Mouse (Mus musculus) limb, embryonic 14.5 days (tissue): ENCODE measurements around the gene Impdh1. TPM values are rescaled to one million over a fixed set of nuclear protein-coding genes. Genes with fewer than 3 reads are reported as not detected.

Source experiments
- ATAC-seq: fragments of 200-750 bp; cut with Nextera tagmentation; 2 replicates; pipeline ENCODE4 v1.8.0; 2017; ENCODE audit warnings: low read depth, moderate number of reproducible peaks, moderate TSS enrichment; ENCODE audit not compliant: low FRiP score
- DNase-seq: peaks from one replicate; pipeline ENCODE4 v3.0.0-alpha.2; 2015; ENCODE audit warnings: low spot score
- H3K27ac ChIP-seq: fragments of 300-500 bp; sonication (generic); replicated peaks from 2 replicates; pipeline ENCODE4 v1.5.1; 2014; ENCODE audit warnings: low read depth, mild to moderate bottlenecking, low read length, moderate library complexity, mixed read lengths
- H3K27me3 ChIP-seq: fragments of 300-500 bp; sonication (generic); 2 replicates; pipeline ENCODE4 v1.6.1; 2014; ENCODE audit warnings: low read length, mixed read lengths; ENCODE audit not compliant: control insufficient read depth, insufficient read depth
- H3K36me3 ChIP-seq: fragments of 300-500 bp; sonication (generic); 2 replicates; pipeline ENCODE4 v1.6.1; 2014; ENCODE audit warnings: mild to moderate bottlenecking, low read length, moderate library complexity, mixed read lengths; ENCODE audit not compliant: control insufficient read depth, insufficient read depth
- H3K4me1 ChIP-seq: fragments of 300-500 bp; sonication (generic); 2 replicates; pipeline ENCODE4 v1.6.1; 2014; ENCODE audit warnings: antibody characterized with exemption, low read length, mixed read lengths; ENCODE audit not compliant: control insufficient read depth, insufficient read depth
- H3K4me2 ChIP-seq: fragments of 300-500 bp; sonication (generic); replicated peaks from 2 replicates; pipeline ENCODE4 v1.6.1; 2014; ENCODE audit warnings: low read depth, mild to moderate bottlenecking, low read length, moderate library complexity; ENCODE audit not compliant: severe bottlenecking
- H3K4me3 ChIP-seq: fragments of 300-500 bp; sonication (generic); replicated peaks from 2 replicates; pipeline ENCODE4 v1.5.1; 2014; ENCODE audit warnings: low read length
- H3K9ac ChIP-seq: fragments of 300-500 bp; sonication (generic); 2 replicates; pipeline ENCODE4 v1.6.1; 2014; ENCODE audit warnings: mild to moderate bottlenecking, low read depth, low read length, moderate library complexity; ENCODE audit not compliant: severe bottlenecking
- H3K9me3 ChIP-seq: fragments of 300-500 bp; sonication (generic); 2 replicates; pipeline ENCODE4 v1.6.1; 2016; ENCODE audit warnings: low read length; ENCODE audit not compliant: control insufficient read depth
- POLR2A ChIP-seq: fragments of 200-500 bp; IDR thresholded peaks from 2 replicates; pipeline ENCODE4 v1.8.0; 2012; ENCODE audit warnings: inconsistent platforms, mild to moderate bottlenecking, moderate library complexity, borderline replicate concordance; ENCODE audit not compliant: insufficient read depth, insufficient read length; ENCODE audit errors: extremely low read depth
- WGBS: fragments of 180-500 bp; shearing (Covaris S2); extraction: QIAGEN DNeasy Blood & Tissue Kit; methylation state at CpG from one replicate; pipeline ENCODE4 v1.1.7; 2014; 5-methylcytosine and 5-hydroxymethylcytosine counted together
- polyA plus RNA-seq, 2 experiments: library from polyadenylated mRNA; depleted of rRNA in 1 of 2; stranded (reverse) in 1 of 2; unstranded in 1 of 2; fragments of >200 nt; fragmentation: Nextera tagmentation in 1 of 2; extraction: Ambion mirVana in 1 of 2; gene quantifications; 2 replicates each; pipeline versions ENCODE4 v1.2.1 to v1.2.3; 2012 to 2014

Impdh1 gene
- polyA plus RNA-seq, 2 experiments: 42.1 to 46.6 TPM

DNA sequence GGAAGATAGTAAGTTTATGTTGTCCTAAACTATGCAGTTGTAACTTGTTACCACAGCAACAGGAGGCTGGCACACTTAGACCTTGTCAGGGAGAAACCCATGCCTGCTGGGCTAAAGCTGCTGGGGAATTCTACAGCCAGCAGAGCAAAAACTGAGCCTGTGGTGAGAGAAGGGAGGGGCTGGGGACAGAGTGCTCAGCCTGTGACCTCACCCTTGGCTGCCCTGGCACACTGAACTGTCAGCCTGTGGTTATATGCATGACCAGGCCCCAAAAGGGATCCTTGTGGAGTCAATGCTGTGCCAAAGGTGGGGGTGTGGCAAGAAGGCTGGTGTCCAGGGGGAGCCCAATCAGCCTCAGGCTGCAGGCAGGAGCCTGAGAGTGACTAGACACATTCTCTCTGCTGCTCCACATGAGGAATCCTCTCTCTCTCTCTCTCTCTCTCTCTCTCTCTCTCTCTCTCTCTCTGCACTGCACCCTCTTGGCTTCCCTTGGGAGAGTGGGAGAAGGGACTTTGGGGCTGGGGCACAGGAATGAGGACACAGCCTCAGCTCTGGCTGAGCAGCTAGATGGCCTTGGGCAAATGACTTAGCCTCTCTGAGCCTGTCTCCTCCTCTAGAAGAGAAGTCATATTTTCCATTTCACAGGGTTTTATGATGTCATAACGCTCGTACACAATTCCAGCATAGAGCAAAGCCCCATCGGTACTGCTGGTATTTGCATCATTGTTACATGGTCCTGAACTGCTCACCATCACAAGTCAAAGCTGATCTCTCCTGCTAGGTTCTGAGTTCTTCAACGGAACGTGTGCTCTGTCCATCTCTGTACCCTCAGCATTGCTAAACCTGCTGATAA, 20.1 kb downstream of the Impdh1 start:
- no peaks in the 10 kb centered on the region for H3K27me3 ChIP-seq
- no peak overlapping the region for H3K9ac ChIP-seq
- TF ChIP-seq POLR2A: no peak
- no peak overlapping the region for H3K4me2 ChIP-seq
- H3K27ac ChIP-seq: no peak overlapping the region
- DNase-seq (no peak), ATAC-seq (no peak)
- H3K36me3 ChIP-seq: peaks cover 7% of the 10 kb centered on the region
- H3K4me1 ChIP-seq: no peaks in the 10 kb centered on the region; the same call in 1 of the 2 replicates
- WGBS: 73% methylated on average over 5 of the region's 5 CpGs
- no peak overlapping the region for H3K4me3 ChIP-seq
- H3K9me3 ChIP-seq: no peaks in the 10 kb centered on the region

DNA sequence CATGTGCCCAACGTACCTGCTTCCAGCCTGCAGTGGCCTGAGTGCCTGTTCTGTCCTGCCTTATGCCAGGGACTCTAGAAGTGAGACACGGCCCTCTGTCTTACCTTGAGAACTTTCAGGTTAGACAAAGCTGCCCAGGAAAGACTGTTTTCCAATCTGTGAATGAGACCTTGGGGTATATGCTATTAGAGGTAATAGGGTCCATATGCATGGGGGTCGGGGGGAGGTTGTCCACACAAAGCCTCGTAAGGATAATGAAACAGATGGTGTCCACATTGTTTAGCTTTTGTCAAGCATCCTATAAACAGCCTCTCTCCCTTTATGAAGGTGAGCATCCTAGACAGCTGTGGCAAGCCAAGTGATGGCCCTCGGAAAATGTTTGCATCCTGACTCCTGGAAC, 21.0 kb downstream of the Impdh1 start:
- H3K9me3 ChIP-seq: no peaks in the 10 kb centered on the region
- WGBS: 55% methylated on average over 5 of the region's 5 CpGs
- TF ChIP-seq POLR2A: no peak
- H3K27ac ChIP-seq: no peak overlapping the region
- no peak overlapping the region for H3K4me2 ChIP-seq
- no peaks in the 10 kb centered on the region for H3K36me3 ChIP-seq
- no peak overlapping the region for H3K4me3 ChIP-seq
- no peak overlapping the region for H3K9ac ChIP-seq
- ATAC-seq (no peak), DNase-seq (no peak)
- H3K4me1 ChIP-seq: no peaks in the 10 kb centered on the region; the same call in 1 of the 2 replicates
- H3K27me3 ChIP-seq: no peaks in the 10 kb centered on the region

DNA sequence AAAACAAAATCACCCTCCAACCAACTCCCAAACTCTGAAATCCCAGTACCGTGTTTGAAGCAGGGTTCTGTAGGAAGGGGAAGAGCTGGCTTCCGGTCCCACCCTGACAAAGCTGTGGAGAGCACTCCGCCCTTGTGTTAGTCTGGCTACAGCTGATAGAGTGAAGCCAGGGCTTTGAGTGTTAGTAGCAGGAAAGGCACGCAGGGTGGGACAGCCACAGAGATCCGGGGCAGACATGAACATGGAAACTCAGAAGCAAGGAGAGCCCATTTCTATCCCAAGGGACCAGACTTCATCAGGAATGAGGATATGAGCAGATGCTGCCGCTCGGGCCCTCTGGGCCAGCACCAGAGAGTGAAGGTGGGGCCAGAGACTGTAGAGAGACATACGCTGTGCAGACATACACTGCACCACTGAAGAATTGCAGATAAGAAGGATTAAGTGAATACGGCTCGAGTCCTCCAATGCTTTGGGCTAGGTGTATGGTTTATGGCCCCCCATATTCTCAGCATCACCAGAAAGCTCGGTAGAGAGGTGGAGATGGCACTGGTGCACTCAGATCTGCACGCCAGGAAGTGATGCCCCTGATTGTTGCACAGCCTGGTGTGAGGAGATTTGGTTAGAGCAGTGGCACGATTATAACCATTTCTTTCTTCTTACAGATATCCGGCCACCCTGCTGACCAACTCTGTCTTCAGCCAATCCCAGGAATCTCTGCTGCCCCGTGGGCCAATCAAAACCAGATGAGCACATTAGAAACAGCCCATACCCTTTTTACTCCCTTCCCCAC, 22.0 kb downstream of the Impdh1 start:
- WGBS: 50% methylated on average over 15 of the region's 15 CpGs
- no peak for DNase-seq
- Histone ChIP-seq H3K9me3 (no peaks in the 10 kb centered on the region), H3K27ac (no peak overlapping the region), H3K4me2 (no peak overlapping the region), H3K27me3 (no peaks in the 10 kb centered on the region), H3K4me3 (no peak overlapping the region), H3K4me1 (no peaks in the 10 kb centered on the region; the same call in 1 of the 2 replicates), H3K9ac (no peak overlapping the region), H3K36me3 (no peaks in the 10 kb centered on the region)
- ATAC-seq: no peak
- TF ChIP-seq POLR2A: no peak

DNA sequence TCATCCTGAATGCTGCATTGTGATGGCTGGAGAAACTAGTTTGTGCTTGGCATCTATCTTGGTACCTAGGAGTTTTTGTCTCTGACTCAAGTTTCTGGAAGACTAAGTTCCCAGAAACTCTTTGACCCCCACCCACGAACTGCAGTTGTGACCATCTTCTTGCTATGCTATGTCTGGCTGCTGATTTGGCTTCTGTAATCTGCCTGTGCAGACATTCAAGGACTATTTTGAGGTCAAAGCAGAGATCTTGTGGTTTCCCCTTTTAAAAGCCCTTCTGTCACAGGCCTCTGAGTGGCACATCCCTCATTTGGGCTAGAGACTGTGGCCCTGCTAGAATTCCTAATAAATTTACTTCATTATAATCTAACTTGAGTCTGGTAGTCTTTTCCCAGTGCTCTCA, 28.2 kb downstream of the Impdh1 start:
- WGBS: 67% methylated on average over 1 of the region's 1 CpGs

DNA sequence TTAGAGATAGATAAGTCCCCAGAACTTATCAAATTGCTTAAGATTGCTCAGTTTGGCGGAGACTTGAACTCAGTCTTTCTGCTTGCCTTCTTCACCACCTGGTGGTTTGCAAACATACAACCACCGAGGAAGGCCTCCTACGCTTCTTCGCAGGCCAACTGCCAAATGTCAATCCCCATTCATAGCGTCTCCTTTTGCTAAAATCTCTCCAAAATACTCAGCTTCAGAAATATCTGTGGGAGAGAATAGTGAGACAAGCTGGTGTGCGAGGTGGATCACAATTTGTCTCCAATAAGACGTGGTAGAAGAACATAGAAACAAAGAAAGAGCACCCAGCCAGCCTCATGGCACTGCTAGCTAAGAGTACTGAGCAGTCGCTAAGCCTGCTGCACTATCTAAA, 36.3 kb downstream of the Impdh1 start:
- TF ChIP-seq POLR2A: no peak
- H3K27me3 ChIP-seq: peaks cover 3% of the 10 kb centered on the region; the same call in 1 of the 2 replicates

More for the DNA sequence above, 28.2 kb downstream of the Impdh1 start:
- Histone ChIP-seq H3K4me1 (no peaks in the 10 kb centered on the region), H3K27me3 (no peaks in the 10 kb centered on the region), H3K9ac (no peak overlapping the region), H3K4me2 (no peak overlapping the region), H3K36me3 (no peaks in the 10 kb centered on the region), H3K27ac (no peak overlapping the region), H3K4me3 (no peak overlapping the region), H3K9me3 (no peaks in the 10 kb centered on the region)
- no peak for ATAC-seq
- no peak for TF ChIP-seq POLR2A
- DNase-seq: no peak

More for the DNA sequence above, 36.3 kb downstream of the Impdh1 start:
- DNase-seq: no peak
- ATAC-seq: no peak
- WGBS: 57% methylated on average over 8 of the region's 8 CpGs
- H3K27ac ChIP-seq: no peak overlapping the region
- H3K36me3 ChIP-seq: no peaks in the 10 kb centered on the region
- H3K9me3 ChIP-seq: no peaks in the 10 kb centered on the region
- H3K4me2 ChIP-seq: peak overlapping the region; percentile 91
- peak overlapping the region; percentile 60 for H3K4me3 ChIP-seq
- H3K4me1 ChIP-seq: peaks cover 4% of the 10 kb centered on the region; the same call in 1 of the 2 replicates
- H3K9ac ChIP-seq: peak overlapping the region; percentile 65; the same call in 1 of the 2 replicates
